Mouse (Mus musculus) ZHBTc4 (cell line): ENCODE results near the gene Arap2.

Experiments used
- DNase-seq: peaks from one replicate; pipeline ENCODE4 v3.0.0-alpha.2; 2011; ENCODE audit warnings: low read depth, low spot score

Gene Arap2

DNA sequence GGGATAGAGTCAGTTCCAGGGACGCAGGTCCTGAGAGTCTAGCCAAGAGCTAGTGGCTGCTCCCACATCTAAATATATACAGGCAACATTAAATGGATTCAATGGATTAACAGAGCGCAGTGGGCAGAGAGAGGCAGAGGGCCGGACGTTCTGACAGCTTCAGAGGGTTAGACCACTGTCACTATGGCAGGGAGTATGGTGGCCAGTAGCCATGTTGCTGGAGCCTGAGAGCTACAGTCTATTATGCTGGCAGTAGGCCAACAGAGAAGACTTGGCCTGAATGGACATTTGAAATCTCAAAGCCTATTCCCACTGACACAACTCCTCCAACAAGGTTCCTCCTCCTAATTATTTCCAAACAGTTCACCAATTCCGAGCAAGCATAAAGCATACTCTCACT, 137.1 kb downstream of the Arap2 start:
- no peak for DNase-seq

DNA sequence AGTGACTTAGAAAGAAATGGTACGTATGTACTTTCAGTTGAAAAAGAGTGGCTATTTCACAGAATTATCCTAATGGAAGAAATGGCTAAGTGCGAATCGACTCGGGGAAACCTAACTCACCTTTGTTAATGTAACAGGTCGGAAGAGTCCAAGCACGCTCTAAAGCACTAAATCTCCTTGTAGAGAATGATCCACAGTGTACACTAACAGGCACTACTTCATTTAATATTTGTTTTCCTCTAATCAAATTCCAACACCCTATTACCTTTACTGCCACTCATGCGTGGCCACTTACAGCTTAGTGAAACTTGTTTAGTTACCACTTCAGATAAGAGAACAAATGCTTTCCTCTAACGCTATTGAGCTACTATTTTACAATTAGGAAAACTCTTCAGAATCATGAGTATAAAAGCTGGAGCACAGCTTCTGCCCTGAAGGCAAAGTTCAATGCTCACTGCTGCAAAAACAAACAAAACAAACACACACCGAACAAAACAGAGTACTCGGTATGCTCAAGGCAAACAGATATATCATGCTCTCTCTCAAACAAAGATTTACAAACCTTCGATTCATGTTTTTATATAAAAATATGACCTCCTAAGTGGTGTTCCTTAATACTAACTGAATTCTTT, 143.0 kb downstream of the Arap2 start:
- no peak for DNase-seq

DNA sequence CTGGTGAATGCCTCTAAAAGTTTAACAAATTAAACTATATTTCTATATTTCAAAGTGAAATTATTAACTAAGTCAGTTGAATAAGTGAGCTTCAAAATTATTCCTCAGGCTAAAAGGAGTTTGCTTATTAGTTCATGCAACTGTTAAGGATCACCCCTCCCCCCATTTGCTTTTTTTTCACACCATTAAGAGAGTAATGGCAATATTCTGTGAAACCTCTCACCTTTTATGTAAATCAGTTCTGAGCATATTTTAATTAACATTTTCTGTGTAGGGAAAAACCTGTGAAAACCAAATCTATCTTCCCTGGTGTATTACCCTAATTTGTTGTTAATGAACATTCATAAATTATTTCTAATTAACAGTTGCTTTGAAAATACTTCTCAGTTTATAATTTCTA, 147.7 kb downstream of the Arap2 start:
- no peak for DNase-seq

DNA sequence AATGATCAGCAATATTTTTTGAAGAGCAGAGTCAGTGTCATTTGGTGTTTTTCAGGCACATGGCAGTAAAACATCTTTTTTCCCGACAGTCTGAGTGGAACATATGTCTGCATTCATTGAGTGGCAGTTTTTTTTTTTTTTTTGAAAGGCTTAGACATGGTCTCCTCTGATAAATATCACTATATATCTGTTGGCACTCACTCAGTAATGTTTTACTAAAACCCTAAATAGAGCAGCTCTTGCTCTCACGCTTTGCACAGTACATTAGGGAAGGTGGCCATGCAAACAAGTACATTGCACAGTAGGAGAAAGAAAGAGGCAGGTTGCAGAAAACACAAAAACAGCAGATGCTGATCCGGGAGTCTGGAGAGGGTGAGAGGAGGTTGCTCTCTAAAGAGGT, 154.0 kb downstream of the Arap2 start:
- no peak for DNase-seq

DNA sequence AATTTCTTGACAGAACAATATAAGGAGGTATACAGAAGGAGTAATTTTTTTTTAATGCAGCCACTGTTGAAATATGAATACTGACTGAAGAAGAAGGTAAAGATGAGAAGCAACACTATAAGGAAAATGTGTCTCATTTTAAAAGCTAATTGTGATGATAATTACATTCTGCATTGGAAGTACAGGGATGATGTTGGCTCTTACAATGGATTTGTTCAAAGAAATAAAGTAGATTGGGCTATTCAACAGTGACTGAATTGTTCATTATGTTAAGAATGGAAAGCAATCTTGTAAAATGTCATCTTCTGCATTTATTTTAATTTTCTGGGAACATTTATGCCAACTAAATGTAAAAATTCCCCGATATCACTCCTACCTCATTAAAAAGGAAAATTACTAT, 178.6 kb downstream of the Arap2 start:
- no peak for DNase-seq

DNA sequence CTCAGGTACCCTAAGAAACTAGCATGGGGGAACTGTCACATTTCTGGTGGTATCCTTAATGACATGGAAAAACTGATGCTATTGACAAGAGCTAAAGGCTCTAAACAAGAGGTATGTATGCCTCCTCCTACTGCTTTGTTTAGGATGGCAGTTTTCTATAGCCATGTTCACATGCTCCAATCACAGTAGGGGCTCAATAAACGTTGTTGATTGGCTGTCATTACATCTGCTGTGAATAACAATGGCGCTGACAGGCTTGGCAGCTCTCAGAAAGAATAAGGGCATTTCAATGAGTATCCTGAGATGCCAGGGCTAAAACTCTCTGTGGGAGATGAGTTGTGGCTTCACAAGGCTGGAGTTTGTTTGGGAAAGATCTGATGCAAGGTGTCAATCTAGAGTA, 183.3 kb downstream of the Arap2 start:
- peak; percentile 23 for DNase-seq

DNA sequence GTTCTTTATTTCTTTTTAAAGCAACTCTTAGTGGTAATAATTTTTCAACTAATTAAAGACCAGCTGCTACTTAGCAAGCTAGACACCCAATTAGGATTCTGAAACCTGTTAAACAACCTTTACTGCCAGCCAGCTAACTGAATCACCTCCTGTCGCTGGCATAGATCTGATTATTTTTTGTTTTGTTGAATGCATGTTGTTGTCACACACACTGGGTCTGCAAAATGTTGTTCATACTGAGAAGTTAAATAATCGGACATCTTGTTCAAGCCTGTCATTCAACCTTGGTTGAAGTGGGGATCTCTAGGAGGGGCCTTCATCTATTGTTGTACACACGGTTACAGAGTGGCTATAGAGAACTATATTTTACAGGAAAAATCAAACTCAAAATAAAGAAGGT, 184.3 kb downstream of the Arap2 start:
- DNase-seq, result no peak

DNA sequence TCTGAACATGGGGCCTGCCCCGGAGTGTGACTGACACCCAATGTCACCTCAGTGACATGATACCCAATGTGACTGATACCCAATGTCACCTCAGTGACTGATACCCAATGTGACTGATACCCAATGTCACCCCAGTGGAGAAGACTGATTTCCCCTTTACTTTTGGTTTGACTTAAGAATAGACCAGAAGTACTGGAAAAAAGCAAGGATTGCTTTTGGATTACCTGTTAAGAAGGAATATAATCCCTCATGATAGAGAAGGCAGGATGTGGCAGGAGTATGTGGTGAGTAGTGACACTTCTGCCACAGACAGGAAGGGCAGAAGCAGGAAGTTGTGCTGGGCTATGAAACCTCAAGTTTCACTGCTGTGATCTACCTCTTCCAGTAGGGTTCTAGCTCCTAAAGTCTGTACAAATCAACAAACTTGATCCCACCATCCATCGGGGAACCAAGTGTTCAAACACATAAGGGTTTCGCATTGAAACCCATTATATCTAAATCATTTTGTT, 191.6 kb downstream of the Arap2 start:
- no peak for DNase-seq
